Mouse (Mus musculus): Measurements from ENCODE around the gene Nek6. TPM values are rescaled to one million over a fixed set of nuclear protein-coding genes. Genes with fewer than 3 reads are reported as not detected.
A peak's percentile ranks its signal among the peaks of the same experiment; 100 is the strongest.

Gene Nek6
- polyA plus RNA-seq, 1 experiment from 2014 or later: 85.1 TPM

DNA sequence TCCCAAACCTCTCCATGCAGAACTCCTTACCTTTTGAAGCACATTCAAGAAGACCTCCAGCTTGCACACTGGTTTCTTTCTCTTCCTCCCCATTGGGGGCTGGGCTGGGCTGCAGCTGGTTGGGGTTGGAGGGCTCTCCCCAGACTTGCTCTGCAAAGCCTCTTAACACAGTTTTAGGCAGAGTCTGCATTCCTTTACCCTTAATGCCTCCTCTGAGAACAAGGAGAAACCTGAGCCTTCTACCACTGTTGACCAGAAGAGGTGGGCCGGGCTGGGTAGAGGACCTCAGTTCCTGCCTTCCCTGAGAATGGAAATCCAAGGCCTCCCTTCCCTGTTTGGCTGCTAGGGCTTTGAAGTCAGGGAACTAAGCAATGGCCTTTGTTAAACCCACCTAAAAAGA lies 9.8 kb upstream of the Nek6 start:
- Histone ChIP-seq H3K9me3 (replicated peaks; ENCODE audit: control insufficient read depth, low read length) (no peaks in the 10 kb centered on the region), H3K27ac (ENCODE audit: low read depth, low read length) (no peak overlapping the region), H3K4me2 (no peak overlapping the region), H3K27me3 (ENCODE audit: control insufficient read depth, insufficient read depth, low read length) (no peaks in the 10 kb centered on the region), H3K4me3 (ENCODE audit: low read depth, low read length) (no peak overlapping the region), H3K9ac (ENCODE audit: low read depth, low read length) (no peak overlapping the region), H3K36me3 (ENCODE audit: control insufficient read depth, insufficient read depth, low read length) (no peaks in the 10 kb centered on the region), H3K4me1 (ENCODE audit: control insufficient read depth, insufficient read depth, low read length) (no peaks in the 10 kb centered on the region)
- WGBS (ENCODE audit: insufficient replicate concordance): 41% methylated on average over 1 of the region's 1 CpGs
- ATAC-seq (replicated peaks; ENCODE audit: insufficient number of reproducible peaks, low FRiP score, low TSS enrichment): no peak

DNA sequence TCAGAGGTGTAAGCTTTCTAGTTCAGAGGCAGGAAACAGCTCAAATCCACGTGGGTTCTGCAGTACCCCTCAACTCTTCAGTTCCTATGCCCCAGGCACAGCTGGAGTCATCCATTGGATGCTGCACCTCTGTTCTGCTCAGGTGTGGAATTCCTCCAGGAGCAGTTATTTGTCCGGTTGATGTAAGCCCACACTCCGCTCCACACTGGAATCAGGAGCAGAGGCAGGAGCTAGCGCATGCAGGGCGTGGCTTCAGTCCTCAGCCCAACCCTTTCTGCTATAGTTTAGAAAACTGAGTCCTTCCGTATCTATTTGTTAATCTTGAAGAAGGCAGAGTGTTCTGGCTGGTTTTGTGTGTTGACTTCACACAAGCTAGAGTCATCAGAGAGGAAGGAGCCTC lies 9.3 kb upstream of the Nek6 start:
- ATAC-seq (replicated peaks; ENCODE audit: insufficient number of reproducible peaks, low FRiP score, low TSS enrichment): no peak
- Histone ChIP-seq H3K4me3 (ENCODE audit: low read depth, low read length) (no peak overlapping the region), H3K27ac (ENCODE audit: low read depth, low read length) (no peak overlapping the region), H3K9ac (ENCODE audit: low read depth, low read length) (no peak overlapping the region), H3K36me3 (ENCODE audit: control insufficient read depth, insufficient read depth, low read length) (no peaks in the 10 kb centered on the region), H3K4me1 (ENCODE audit: control insufficient read depth, insufficient read depth, low read length) (no peaks in the 10 kb centered on the region), H3K4me2 (no peak overlapping the region), H3K27me3 (ENCODE audit: control insufficient read depth, insufficient read depth, low read length) (no peaks in the 10 kb centered on the region), H3K9me3 (replicated peaks; ENCODE audit: control insufficient read depth, low read length) (no peaks in the 10 kb centered on the region)
- 69% methylated on average over 6 of the region's 6 CpGs for WGBS (ENCODE audit: insufficient replicate concordance)

DNA sequence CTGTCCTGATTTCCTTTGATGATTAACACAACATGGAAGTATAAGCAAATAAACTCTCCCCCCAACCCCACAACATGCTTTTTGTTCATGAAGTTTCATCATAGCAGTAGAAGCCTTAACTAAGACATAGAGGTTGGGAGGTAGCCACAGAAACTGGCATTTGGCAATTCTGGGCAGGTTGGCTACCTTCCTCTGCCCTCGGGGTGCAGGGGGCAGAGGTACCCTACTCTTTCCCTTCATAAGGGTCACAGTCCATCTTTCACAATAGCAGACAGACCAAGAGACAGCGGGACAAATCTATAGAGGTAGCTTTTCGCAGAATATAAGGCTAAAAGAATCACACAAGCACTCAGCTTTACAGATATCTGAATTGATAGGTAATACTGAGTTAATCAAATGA lies 8.7 kb upstream of the Nek6 start:
- WGBS (ENCODE audit: insufficient replicate concordance): 86% methylated on average over 3 of the region's 3 CpGs
- H3K9me3 ChIP-seq (replicated peaks; ENCODE audit: control insufficient read depth, low read length): no peaks in the 10 kb centered on the region

DNA sequence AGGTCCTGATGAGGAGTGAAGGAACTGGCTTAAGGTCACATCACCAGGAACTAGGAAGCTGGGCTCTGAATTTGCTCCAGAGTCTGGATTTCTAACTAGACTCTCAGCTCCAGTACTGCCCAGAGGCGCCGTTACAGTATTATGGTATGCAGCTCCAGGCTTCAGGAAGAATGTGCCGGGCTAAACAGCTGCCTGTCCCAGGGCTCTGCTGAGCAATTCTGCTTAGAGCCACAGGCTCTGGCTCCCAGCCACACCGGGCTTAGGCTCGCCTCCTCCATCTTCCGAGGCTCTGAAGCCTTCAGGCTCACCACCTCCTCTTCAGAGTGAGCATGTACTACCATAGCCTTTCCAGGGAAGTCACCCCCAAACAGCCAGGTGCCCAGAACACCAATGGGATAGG lies 7.1 kb upstream of the Nek6 start:
- Histone ChIP-seq H3K36me3 (ENCODE audit: control insufficient read depth, insufficient read depth, low read length) (no peaks in the 10 kb centered on the region), H3K4me3 (ENCODE audit: low read depth, low read length) (no peak overlapping the region), H3K9ac (ENCODE audit: low read depth, low read length) (no peak overlapping the region), H3K27ac (ENCODE audit: low read depth, low read length) (no peak overlapping the region), H3K27me3 (ENCODE audit: control insufficient read depth, insufficient read depth, low read length) (no peaks in the 10 kb centered on the region), H3K9me3 (replicated peaks; ENCODE audit: control insufficient read depth, low read length) (no peaks in the 10 kb centered on the region), H3K4me1 (ENCODE audit: control insufficient read depth, insufficient read depth, low read length) (no peaks in the 10 kb centered on the region), H3K4me2 (no peak overlapping the region)
- WGBS (ENCODE audit: insufficient replicate concordance): 50% methylated on average over 6 of the region's 6 CpGs
- ATAC-seq (replicated peaks; ENCODE audit: insufficient number of reproducible peaks, low FRiP score, low TSS enrichment): no peak

More for the DNA sequence above, 8.7 kb upstream of the Nek6 start:
- no peaks in the 10 kb centered on the region for H3K27me3 ChIP-seq (ENCODE audit: control insufficient read depth, insufficient read depth, low read length)
- ATAC-seq (replicated peaks; ENCODE audit: insufficient number of reproducible peaks, low FRiP score, low TSS enrichment): no peak
- no peaks in the 10 kb centered on the region for H3K36me3 ChIP-seq (ENCODE audit: control insufficient read depth, insufficient read depth, low read length)
- no peaks in the 10 kb centered on the region for H3K4me1 ChIP-seq (ENCODE audit: control insufficient read depth, insufficient read depth, low read length)
- no peak overlapping the region for H3K27ac ChIP-seq (ENCODE audit: low read depth, low read length)
- no peak overlapping the region for H3K4me2 ChIP-seq
- no peak overlapping the region for H3K4me3 ChIP-seq (ENCODE audit: low read depth, low read length)
- no peak overlapping the region for H3K9ac ChIP-seq (ENCODE audit: low read depth, low read length)

DNA sequence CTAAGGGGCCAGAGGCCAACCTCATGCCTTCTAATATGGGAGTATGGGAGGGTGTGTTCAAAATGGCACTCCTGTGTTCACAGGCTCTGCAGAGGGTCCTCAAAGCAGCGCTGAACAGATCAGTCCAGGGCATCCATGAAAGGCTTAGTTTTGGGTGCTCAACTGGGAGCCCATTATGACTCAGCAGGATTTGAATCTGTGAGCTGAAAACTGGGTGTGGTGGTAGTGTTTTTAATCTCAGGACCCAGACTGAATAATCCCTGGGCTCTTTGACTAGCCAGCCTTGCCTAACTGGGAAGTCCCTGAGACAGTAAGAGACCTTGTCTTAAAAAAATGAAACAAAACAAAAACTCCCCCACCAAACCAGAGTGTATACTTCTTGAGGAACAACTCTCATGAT lies 4.3 kb upstream of the Nek6 start:
- Histone ChIP-seq H3K4me1 (ENCODE audit: control insufficient read depth, insufficient read depth, low read length) (peaks cover 3% of the 10 kb centered on the region; the same call in 1 of the 2 replicates), H3K4me3 (ENCODE audit: low read depth, low read length) (no peak overlapping the region), H3K9me3 (replicated peaks; ENCODE audit: control insufficient read depth, low read length) (no peaks in the 10 kb centered on the region), H3K9ac (ENCODE audit: low read depth, low read length) (no peak overlapping the region), H3K36me3 (ENCODE audit: control insufficient read depth, insufficient read depth, low read length) (no peaks in the 10 kb centered on the region), H3K27me3 (ENCODE audit: control insufficient read depth, insufficient read depth, low read length) (no peaks in the 10 kb centered on the region), H3K4me2 (no peak overlapping the region), H3K27ac (ENCODE audit: low read depth, low read length) (no peak overlapping the region)
- 88% methylated on average over 1 of the region's 1 CpGs for WGBS (ENCODE audit: insufficient replicate concordance)
- ATAC-seq (replicated peaks; ENCODE audit: insufficient number of reproducible peaks, low FRiP score, low TSS enrichment): no peak

DNA sequence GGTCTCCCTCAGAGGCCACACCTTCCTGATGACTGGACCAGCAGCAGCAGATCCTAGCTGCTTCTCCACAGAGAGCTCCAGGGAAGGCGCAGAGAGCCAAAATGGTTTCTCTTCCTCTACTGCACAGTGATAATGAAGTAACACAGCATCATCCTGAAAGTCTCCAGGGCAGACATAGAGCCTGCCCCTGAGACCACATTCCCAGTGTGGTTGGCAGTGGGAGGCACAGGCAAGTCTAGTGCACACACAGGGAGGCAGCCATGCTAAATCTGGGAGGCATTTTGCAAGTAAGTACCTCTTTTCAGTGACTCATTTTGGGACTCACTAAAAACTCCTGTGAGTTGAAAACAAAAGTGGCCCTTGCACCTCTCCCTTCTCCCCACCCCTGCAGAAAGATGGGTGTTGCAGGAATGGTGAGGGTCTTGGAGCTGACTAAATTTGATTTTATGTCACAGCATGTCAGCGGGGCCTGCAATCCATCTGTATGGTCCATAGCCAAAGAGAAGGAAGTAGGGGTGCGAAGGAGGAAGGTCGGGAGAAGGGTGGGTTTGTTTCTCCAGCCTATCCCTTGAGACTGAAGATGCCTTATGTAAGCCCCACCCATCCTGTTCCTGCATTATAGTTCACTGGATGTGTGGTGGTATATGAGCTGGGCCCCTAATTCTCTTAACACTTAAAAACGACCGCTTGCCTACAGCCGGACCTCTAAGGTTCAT lies 2.3 kb upstream of the Nek6 start:
- H3K36me3 ChIP-seq (ENCODE audit: control insufficient read depth, insufficient read depth, low read length): no peaks in the 10 kb centered on the region
- no peaks in the 10 kb centered on the region for H3K27me3 ChIP-seq (ENCODE audit: control insufficient read depth, insufficient read depth, low read length)
- H3K9me3 ChIP-seq (replicated peaks; ENCODE audit: control insufficient read depth, low read length): no peaks in the 10 kb centered on the region
- no peak overlapping the region for H3K9ac ChIP-seq (ENCODE audit: low read depth, low read length)
- peaks cover 19% of the 10 kb centered on the region for H3K4me1 ChIP-seq (ENCODE audit: control insufficient read depth, insufficient read depth, low read length)
- no peak overlapping the region for H3K27ac ChIP-seq (ENCODE audit: low read depth, low read length)
- H3K4me3 ChIP-seq (ENCODE audit: low read depth, low read length): no peak overlapping the region
- WGBS (ENCODE audit: insufficient replicate concordance): 78% methylated on average over 7 of the region's 7 CpGs
- ATAC-seq (replicated peaks; ENCODE audit: insufficient number of reproducible peaks, low FRiP score, low TSS enrichment): no peak
- no peak overlapping the region for H3K4me2 ChIP-seq

DNA sequence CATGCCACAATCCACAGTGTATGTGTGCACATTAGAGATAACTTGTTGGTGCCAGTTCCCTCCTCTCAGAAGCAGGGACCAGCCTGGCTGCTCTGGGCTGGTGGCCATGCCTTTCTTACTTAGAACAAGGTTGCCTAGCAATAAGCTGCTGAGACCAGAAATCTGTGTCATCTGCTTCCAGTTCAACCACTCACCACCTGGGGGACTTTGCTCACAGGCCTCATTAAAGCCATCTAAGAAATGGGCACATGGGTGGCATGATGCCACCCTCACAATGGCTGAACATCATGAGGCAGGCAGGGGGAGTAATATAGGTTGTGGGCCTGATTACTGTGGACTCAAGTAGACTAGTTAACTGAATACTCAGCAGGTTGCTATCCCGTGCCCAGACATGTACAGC lies 1.3 kb upstream of the Nek6 start:
- Histone ChIP-seq H3K4me2 (no peak overlapping the region), H3K4me3 (ENCODE audit: low read depth, low read length) (no peak overlapping the region), H3K27me3 (ENCODE audit: control insufficient read depth, insufficient read depth, low read length) (no peaks in the 10 kb centered on the region), H3K27ac (ENCODE audit: low read depth, low read length) (no peak overlapping the region), H3K9me3 (replicated peaks; ENCODE audit: control insufficient read depth, low read length) (no peaks in the 10 kb centered on the region), H3K36me3 (ENCODE audit: control insufficient read depth, insufficient read depth, low read length) (no peaks in the 10 kb centered on the region), H3K9ac (ENCODE audit: low read depth, low read length) (no peak overlapping the region), H3K4me1 (ENCODE audit: control insufficient read depth, insufficient read depth, low read length) (peaks cover 27% of the 10 kb centered on the region)
- ATAC-seq (replicated peaks; ENCODE audit: insufficient number of reproducible peaks, low FRiP score, low TSS enrichment): no peak
- WGBS (ENCODE audit: insufficient replicate concordance): 97% methylated on average over 1 of the region's 1 CpGs

DNA sequence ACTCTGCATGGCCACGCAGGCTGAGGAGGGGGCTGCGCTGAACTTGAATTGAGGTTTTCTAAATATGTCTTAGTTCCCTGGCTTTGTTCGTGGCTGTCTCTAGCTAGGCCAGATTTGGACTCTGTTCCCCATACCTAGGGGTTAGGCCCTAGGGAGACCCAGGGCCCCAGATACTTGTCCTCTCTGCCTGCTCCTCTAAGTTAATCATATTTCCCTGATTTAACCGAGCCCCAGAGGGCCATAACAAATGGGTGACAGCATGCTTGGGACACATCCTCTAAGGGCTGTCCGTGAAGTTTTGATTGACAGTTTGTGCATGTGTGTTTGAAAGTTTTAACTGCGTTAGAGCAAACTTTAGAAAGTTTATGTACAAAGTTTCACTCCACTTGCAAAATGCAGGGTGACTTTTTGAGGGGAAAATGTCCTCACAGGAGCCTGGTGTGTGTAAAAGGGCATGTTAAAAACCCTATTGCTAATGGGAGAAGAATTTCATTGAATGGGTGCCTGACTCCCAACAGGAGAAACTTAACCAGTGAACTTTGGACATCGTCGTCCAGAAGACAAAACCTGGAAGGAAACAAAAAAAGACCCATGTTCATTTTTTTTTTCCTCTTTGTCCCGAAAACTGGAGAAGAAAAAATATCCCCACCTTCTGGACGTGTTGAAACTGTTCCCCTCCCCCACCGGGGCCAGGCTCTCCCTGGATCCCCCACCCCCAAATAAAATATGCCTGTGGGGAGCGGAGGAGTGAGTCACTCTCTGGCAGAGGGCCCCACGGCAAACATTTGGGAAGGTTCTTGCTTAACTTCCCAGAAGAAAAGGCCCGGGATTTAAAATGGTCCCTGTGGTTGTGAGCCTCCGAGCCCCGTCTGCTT lies 1.1 kb downstream of the Nek6 start:
- H3K4me3 ChIP-seq (ENCODE audit: low read depth, low read length): peak overlapping the region; percentile 87
- WGBS (ENCODE audit: insufficient replicate concordance): 22% methylated on average over 16 of the region's 16 CpGs
- peak overlapping the region; percentile 87 for H3K27ac ChIP-seq (ENCODE audit: low read depth, low read length)
- H3K4me2 ChIP-seq: peak overlapping the region; percentile 91
- no peaks in the 10 kb centered on the region for H3K36me3 ChIP-seq (ENCODE audit: control insufficient read depth, insufficient read depth, low read length)
- H3K27me3 ChIP-seq (ENCODE audit: control insufficient read depth, insufficient read depth, low read length): no peaks in the 10 kb centered on the region
- no peak for ATAC-seq (replicated peaks; ENCODE audit: insufficient number of reproducible peaks, low FRiP score, low TSS enrichment)
- peaks cover 42% of the 10 kb centered on the region for H3K4me1 ChIP-seq (ENCODE audit: control insufficient read depth, insufficient read depth, low read length)
- no peaks in the 10 kb centered on the region for H3K9me3 ChIP-seq (replicated peaks; ENCODE audit: control insufficient read depth, low read length)
- H3K9ac ChIP-seq (ENCODE audit: low read depth, low read length): peak overlapping the region; percentile 95

Data from heart, embryonic 11.5 days (tissue).